Mouse (Mus musculus): ENCODE measurements at regions not wholly inside any gene's neighbourhood (a gene's known extent, or its start where the extent isn't known, plus 50 kb on each side); places are given as distances from the start of the nearest gene placed in this dataset.

GRCm38 (mm10) chr4:17360796-17361195 lies 2244.5 kb upstream of the Gm12353 start:
- TF ChIP-seq CTCF (IDR thresholded peaks at IDR 0.05; ENCODE audit: borderline replicate concordance, insufficient read depth, low read depth, low read length) (no peak), POLR2A (IDR thresholded peaks at IDR 0.05; ENCODE audit: borderline replicate concordance, insufficient read depth, low read length) (no peak)
